Mouse (Mus musculus): ENCODE results near the gene Tsc22d3.
"Not testable (repeated sequence)": the region's sequence is repeated elsewhere in the genome, so short reads cannot be mapped to it uniquely, and the experiment has no call there.

The Tsc22d3 gene

DNA sequence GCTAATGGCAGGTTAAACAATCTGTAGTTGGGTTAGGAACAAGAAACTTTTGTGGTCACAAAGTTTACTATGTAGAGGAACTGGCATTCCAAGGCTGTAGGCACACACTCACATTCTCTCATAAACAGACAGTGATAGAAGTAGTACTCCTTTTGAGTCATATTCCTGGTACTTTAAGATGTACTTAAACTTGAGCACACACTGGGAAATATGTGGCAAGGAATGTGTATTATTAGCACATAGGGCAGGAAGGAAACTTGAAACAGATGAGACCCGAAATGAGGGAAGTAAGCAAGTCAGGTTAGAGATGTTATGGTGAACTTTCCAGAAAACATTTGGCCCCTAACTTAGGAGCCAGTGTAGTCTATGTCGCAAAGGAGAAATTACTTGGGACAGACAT, 34.7 kb downstream of the Tsc22d3 start:
- no peak for DNase-seq (ENCODE audit: low spot score)

DNA sequence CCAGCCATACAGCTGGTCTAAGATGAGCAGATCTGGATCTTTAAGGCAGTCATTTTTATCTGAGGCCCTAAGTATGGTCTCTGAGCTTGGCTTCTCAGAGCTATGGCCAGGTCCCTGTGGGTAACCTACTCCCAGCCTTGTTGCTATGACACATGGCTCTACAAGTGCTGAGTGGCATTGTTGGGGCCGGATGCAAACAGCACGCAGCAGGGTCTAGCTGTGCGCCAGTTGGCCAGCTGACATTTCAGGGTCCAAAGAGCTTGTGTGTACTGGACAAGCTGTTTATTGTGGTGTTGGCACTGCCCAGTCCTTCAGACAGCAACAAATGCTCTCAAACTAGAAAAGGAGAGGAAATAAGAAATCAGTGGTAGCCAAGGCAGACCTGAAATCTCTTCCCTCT, 35.2 kb downstream of the Tsc22d3 start:
- no peak for DNase-seq (ENCODE audit: low spot score)

DNA sequence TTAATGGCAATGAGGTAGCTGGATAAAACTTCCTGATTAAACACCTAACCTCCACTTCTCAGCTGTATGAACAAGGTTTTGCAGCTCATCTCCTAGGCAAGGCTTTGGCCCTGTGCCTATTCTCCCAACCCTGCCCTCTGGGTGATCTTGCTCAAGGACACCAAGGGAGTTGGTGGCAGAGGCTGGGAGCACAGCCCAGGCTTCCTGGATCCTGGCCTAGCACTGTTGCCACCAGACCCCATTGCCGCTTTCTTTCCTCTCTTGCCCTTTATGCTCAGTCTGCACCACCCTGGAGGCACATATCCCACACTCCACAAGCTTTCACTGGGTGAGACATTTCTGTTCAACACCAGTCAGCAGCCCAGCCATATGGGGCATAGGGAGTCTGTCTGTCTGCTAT, 35.7 kb downstream of the Tsc22d3 start:
- no peak for DNase-seq (ENCODE audit: low spot score)

DNA sequence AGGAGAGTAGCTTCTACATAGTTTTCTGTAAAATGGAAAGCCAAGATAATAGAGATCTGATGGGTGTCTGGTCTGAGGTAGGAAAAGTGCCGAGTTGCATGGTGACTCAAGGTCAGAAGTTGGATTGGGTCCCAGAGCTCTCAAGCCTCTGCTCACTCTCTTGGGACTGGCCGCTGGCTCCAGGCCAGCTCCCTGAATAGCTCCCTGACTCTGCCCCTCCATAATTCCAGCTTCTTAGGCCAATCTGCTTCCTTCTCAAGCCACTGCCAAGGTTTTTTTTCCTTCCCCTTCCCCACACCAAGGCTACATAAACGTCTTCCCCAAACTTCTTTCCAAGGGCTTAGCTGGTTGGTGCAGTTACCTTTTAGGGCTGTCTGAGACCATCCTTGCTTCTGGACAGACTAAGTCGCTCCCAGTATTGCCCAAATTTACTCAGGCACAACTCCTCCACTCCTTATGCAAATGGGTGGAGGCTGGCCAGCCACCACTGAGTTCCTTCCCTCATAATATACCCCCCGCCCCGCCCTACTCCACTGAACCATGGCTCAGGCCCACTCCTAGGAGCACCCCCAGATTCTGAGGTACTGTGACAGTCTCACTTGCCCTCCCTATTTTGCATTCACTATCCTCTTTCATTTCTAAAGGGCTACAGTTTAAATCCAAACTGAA, 42.1 kb downstream of the Tsc22d3 start:
- DNase-seq (ENCODE audit: low spot score) = no peak

DNA sequence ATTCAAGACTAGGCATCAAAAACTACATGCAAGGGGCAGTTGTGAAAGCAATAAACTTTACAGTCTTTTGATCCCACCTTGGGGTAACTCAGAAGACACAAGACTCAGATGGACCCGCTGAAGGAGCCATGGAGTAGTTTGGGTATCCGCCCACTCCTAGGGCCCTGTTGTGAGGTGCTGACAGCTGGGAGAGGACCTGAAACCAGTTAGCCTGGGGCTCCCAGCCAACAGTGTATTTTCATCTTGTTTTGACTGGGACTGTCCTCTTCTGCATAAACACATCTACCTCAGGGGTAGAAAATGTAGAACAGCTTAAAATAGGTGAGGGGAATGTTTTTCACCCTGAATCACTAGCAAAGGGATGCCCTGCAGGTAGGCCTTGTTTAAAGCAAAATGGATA, 44.5 kb downstream of the Tsc22d3 start:
- DNase-seq (ENCODE audit: low spot score) = no peak

DNA sequence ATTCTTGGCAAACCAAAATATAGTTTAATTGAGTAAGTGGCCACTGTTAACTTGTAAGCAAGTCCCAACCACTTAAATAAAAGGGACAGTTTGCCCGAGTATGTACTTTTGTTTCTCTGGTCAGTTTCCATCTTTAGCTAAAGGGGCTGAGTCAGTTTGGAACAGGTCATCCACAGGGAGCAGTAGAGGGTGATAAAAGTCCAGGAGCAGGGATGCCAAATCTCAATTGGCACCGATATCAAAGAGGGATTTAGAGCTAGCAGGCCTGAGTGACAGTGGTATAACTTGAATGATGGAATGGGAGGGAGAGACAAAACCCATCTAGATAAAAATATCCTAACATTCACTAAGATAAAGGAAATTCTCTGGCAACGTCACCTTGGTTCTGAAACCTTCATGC, 45.0 kb downstream of the Tsc22d3 start:
- DNase-seq (ENCODE audit: low spot score) = no peak

DNA sequence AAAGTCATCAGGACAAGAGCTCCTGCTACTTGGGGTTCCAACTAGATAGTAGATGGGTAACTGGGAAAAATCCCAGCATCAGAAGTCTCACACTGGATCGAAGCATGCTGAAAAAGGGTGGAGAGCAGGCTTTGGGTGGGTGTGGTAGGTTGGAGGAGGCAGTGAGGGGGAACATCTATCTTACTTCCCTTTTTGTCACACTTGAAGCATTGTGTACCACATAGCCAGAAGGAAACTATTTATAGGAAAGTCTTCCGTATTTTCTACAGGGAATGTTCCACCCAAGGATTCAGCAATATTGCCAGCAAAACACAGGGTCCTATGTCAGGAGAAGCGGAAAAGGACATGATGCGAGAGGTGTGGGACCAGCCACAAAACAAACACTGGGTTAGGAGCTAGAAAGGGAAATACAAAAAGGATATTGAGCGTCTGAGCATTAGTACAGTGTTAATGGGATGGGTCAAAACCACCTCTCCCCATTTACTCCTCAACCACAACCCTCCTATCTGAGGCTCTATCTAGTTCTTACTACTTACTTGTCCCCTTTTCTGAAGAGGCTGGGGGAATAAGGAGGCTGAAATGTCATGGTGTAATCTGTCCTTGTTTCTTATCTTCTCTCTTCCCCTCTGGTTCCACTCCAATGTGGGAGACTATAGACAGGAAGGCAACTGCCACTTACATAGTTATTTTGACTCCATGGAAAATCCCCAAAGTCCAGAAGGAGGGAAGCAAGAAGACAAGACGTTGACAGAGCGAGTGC, 52.6 kb downstream of the Tsc22d3 start:
- no peak for DNase-seq (ENCODE audit: low spot score)

DNA sequence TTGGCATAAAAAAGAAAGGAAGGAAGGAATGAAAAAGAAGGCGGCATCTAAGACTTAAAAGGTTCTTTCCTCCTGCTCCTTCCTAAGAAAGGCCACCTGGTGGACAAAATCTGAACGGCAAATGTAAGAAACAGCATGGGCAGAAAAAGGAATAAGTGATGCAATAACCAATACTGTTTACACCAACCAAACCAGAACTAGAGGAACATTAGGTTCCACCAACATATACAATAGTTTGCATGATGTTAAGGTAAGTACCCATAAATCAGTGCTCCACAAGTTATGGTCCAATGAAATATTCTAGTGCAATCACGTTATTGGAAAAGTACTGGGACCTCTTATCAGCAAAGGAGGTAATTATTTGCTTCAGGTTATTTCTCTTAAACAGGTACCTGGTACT, 55.7 kb downstream of the Tsc22d3 start:
- DNase-seq (ENCODE audit: low spot score) = peak; percentile 52

DNA sequence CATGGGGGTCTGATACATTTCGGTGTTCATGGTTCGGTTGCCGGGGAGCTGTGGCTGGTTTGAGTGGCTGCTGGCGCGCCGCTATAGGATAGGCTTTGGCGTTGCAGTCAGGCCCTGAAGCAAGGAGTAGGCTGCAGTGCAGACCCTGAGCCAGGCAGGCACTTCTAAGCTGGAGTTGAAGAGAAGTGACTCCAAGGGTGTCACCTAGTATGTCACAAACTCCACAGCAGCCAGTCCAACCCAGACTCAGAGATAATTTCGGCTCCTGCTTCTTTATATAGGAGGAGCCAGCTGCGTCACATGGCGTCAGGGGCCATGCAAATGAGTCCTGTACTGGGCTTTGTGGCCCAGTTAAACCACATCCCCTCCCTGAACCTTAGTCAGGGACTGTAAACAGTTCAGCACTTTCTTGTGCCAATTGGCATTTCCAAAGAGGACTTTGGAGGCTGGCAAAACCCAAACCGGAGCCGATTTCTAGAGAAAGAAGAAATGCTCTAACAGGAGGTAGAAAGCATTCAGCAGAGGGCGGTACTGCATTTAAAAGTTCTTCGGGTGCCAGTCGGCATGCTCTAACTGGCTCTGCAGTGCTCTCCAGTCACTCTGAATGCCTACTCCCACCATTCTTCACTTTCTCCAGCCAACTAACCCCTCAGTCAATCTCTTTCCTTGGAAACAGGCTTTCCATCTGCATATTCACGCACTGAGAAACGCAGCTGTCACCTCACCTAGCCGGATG, 57.4 kb downstream of the Tsc22d3 start:
- DNase-seq (ENCODE audit: low spot score) = peak; percentile 93

DNA sequence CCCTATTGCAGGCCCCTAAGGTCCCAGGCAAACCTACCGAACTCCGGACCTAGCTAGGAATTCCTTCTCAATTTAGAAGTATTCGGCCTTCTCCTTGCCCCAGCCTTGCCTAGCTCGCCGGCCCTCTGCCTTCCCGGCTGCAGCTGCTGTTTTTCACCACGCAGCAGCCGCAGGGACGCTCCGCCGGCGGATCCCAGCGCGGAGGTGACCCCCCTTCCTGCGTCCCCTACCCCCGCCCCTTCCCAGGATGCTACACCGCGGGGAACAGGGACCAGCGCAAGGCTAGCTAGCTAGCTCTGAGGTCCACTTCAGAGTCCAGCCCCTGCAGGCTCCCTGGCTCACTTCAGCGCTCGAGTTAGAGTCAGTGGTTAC, 58.0 kb downstream of the Tsc22d3 start:
- no peak for DNase-seq (ENCODE audit: low spot score)

DNA sequence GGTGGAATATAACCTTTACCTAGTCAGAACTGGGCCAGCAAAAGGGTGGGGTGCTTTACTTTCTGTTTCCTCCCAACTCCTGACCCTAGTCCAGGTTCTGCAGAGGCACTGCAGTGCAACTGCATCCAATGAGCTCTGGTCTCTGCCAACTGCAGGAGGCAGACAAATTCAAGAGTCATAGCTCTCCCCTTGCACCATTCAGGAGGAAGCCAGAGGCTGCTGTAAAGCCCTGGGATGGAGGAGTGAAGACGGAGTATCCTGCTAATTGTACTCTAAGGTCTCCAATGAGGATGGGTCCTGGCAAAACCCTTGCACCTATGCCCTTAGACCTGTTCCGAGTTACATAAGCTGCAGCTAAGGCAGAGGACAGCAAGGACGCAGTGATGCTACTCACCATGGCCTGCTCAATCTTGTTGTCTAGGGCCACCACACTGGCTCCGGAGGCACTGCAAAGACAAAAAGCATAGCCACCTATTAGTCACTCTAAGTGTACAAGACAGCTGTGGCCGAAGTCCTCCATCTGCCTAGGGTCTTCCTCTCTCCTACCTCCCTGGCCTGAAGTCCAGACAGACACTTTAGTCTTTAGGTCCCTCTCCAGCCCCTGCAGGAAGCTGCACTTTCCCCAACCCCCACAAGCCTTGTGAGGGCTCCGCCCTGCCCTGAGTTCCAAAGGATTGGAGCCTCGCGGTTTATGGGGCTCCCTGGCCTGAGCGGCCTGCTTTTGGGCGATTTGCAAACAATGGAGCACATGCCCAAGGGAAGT, 58.6 kb downstream of the Tsc22d3 start:
- peak; percentile 28 for DNase-seq (ENCODE audit: low spot score)

DNA sequence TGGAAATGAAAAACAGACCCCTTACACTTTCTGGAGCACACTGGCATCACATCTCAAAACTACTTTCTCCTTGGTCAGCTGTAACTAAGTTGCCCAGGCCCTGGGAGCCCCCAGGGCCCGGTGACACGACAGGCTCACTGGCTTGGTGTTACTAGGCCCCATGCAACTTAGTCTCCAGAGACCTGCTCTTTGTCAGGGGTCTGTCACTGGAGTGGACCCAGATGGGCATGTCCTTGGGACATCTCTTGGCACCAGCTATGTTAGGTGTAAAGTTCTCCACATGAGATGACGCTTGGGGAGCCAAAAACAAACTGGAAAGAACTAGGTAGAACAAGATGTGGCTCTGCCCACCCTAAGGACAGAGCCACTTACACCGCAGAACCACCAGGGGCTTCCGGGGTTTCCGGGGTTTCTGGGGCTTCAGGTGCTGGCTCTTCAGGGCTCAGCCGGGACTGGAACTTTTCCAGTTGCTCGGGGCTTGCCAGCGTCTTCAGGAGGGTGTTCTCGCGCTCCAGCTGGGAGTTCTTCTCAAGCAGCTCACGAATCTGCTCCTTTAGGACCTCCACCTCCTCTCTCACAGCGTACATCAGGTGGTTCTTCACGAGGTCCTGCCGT, 59.9 kb downstream of the Tsc22d3 start:
- peak; percentile 67 for DNase-seq (ENCODE audit: low spot score)

DNA sequence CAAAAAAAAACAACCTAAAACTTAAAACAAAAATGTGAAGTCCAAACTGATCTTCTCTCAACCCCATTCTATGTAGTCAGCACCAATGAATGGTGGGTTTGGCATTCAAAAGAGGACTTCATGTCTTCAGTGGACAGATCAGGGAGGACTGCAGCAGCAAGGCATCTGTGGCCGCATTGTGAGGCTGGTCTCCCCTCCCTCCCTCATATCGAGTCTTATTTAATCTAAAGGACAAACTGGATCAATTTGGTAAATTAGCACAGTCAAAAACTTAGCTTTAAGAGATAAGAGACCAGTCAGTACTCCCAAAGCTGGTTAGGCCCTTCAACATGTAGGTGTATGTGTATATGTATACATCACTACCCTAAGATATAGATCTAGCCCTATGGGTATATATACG, 60.6 kb downstream of the Tsc22d3 start:
- DNase-seq (ENCODE audit: low spot score) = not testable (repeated sequence)

DNA sequence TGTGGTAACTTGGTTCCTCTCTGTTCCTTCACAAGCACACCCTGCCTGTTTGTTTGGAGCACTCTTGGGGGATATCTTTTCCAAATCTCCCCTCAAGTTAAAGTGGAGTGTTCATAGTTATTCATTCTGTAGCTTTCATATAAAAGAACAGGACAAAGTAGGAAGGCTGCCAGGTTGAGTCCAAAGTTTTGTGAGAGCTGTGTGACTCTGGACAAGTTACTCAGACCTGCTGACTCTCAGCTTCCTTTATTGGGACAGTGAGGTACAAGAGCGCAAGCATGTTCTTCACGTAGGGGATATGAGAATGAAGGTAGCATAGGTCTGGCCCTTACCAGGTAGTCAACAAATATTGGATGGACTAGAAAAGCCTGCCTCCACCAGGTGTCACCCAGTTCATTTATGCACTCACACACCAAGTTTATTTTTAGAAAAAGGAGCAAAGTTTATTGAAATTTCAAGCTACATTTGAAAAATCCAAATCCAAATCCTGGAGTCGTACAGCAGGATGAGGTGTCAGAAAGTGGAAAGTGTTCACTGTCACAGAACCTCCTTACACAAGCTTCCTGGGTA, 61.3 kb downstream of the Tsc22d3 start:
- no peak for DNase-seq (ENCODE audit: low spot score)

DNA sequence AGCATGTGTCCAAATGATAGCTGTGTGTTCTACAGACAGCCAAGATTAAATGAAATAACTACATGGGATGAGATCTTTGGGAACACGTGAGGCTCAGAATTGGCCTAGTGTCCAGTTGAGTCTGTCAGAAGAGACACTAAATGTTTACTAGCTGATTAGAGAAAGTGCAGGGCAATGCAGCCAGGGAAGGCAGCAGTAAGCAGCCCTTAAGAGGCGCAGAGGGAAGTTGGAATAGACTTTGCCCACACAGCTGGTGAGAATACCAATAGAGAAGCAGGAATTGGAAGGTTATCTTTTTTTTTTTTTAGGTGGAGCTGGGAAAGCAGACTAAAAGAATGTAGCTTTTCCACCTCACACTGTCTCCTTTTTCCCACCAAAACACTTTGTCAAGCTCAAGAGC, 61.8 kb downstream of the Tsc22d3 start:
- DNase-seq (ENCODE audit: low spot score) = no peak

DNA sequence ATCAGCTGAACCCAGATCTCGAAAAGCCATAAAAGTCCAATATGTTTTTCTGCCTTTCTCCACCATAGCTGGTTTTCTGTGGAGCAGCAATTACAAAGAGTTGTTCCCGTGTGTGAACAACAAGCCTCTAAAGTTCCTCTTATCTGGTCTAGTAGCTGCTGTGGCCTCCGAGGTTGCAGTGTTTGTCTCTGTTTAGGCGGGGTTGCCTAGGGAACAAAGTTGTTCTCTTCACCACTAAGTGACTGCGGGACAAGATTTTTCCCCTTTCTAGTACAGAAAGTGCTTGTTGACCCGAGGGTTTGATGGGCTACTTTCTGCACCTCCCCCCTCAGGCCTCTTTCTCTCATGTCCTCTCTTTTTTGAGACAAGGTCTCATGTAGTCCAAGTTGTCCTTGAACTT, 62.8 kb downstream of the Tsc22d3 start:
- peak; percentile 81 for DNase-seq (ENCODE audit: low spot score)

DNA sequence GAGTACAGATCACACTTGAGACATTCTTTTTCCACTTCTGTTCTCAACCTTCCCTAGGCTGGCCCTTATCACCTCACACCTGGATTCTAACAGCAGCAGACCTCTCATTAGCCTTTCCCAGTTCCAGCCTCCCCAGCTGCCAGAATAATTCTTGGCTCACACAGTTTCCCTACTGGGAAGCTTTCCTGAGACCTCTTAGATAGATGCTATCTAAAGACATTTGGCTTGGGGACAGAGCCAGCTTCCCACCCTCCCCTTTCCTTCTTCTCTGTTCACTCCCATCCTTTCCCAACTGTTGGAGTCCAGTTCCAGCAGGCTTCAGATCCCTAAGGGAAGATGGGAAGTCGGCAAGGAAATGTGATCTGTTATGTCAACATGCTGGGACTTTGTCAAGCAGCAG, 65.0 kb downstream of the Tsc22d3 start:
- no peak for DNase-seq (ENCODE audit: low spot score)

DNA sequence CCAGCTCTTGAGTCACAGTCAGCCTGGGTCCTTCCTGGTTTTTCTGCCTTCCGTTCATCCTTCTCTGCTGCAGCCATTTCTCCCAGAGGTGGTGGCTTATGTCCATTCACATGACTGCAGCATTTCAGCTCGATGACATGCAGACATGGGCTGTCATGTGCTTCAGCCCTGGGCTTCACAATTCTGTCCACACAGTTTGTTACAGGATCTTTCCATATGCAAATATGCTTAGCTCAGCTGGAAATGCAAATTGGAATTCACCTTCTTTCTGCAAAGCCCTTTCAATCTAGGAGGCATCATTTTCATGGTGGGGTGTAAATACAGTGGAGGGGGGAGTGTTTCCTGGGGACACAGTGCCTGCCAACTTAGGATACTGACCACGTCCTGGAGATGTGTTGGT, 66.2 kb downstream of the Tsc22d3 start:
- no peak for DNase-seq (ENCODE audit: low spot score)

DNA sequence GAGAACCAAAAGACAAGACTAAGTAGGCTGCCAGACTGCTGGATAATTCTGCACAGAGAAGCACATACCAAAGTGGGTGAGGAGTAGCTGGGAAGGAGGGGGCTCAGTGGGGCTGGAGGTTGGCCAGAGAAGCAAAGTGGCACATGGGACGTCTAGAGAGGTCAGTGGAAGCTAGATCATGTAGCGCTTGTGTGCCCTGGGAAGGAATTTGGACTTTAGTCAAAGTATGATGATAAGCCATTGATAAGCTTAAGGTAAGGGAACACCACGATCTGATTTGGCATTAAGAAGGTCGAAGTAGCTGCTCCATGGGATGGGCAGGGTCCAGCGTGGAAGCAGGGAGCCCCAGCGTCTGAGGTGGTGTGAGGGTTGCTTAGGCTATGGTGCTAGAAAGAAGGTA, 68.1 kb downstream of the Tsc22d3 start:
- DNase-seq (ENCODE audit: low spot score) = no peak

DNA sequence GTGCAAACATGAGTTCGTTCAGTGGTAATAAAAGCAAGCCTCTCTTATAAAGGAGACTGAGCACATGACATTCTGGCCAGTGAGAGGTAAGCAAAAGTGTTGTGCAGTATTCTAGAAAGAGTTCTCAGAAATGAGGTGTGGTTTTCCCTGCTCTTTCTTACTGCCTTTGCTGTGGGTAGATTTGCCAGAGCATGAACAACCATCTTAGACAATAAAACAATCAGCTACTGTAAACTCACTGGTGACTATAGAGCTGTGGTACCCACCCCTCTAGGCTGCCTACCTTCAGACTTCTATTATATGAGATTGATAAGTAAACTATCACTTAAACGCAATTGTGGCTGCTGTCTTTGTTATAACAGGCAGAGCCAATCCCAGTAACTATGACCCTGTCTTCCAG, 69.1 kb downstream of the Tsc22d3 start:
- no peak for DNase-seq (ENCODE audit: low spot score)

DNA sequence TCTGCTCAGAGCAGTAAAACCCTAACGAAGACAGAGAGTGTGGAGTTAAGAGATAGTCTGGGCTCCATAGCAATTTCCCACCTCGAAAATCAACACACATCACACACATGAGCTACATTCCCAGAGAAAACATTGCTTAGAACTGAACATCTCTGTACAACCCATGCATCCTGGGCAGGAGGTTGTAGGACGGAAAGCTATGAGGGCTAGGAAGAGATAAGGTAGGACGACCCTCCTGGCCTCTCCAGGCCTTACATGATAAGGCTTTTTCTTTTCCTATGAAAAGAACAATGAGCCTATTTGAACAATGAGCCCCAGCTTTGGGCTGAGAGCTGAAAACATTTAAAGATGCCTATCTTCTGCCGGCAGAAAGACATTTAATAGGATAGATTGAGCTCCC, 69.8 kb downstream of the Tsc22d3 start:
- no peak for DNase-seq (ENCODE audit: low spot score)

DNA sequence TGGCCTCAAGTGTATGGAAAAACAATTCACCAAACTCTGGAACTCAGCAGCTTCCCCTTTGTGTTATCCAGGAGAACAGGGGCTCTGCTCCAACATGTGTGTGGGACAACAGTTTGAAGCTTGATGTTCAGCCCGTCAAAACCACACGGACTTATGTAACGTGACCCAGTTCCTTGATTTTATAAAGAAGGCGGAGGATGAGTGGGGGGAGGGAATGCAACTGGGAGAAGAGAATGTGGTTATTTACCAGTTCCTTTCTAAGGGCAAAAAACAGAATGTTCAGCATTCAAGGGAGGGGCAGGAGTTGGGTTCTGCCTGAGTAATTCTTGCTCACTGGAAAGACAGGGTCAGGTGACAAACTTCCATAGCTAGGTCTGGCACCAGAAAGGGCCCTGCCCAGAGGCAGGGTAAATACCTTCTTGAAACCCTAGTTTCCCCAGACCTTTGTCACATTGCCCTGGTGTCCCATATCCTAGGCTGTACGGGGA, 71.3 kb downstream of the Tsc22d3 start:
- DNase-seq (ENCODE audit: low spot score) = no peak

Data from T-cell, adult 2 months (primary cell).